8 mouse cellular contexts compared by ENCODE assay signal in genomic region chr4:55514733-55515176, GRCm38 (mm10). TPM values are rescaled to one million over a fixed set of nuclear protein-coding genes. Genes with fewer than 3 reads are reported as not detected.
DNase-seq lines count a peak whose midpoint lies in the region; ATAC-seq lines count a peak whose summit lies in the region.

No protein-coding gene starts in this region.

- no peaks in the 10 kb centered on the region for H3K36me3 ChIP-seq in hindbrain, embryonic 13.5 days

- H3K9me3 ChIP-seq in hindbrain, embryonic 13.5 days = no peaks in the 10 kb centered on the region

- peak; percentile 98 for ATAC-seq in hindbrain, embryonic 13.5 days (ENCODE audit: low FRiP score)

- H3K4me3 ChIP-seq in hindbrain, embryonic 13.5 days = peak overlapping the region; percentile 54

- peak overlapping the region; percentile 56 for H3K27ac ChIP-seq in hindbrain, embryonic 13.5 days

- WGBS in hindbrain, embryonic 13.5 days = under 1% methylated on average over 39 of the region's 39 CpGs

- peak overlapping the region; percentile 82 for H3K9ac ChIP-seq in hindbrain, embryonic 13.5 days

- H3K27me3 ChIP-seq in hindbrain, embryonic 13.5 days = peaks cover 14% of the 10 kb centered on the region; the same call in 1 of the 2 replicates

- H3K4me2 ChIP-seq in hindbrain, embryonic 13.5 days = peak overlapping the region; percentile 63

- peaks cover 5% of the 10 kb centered on the region for H3K4me1 ChIP-seq in hindbrain, embryonic 13.5 days (replicated peaks)

- peak; percentile 86 for DNase-seq in Muller cell, postnatal 12 days (ENCODE audit: inconsistent ontology term)
- peak; percentile 76 to 79 for DNase-seq in cerebellum, postnatal 14 days
- peak; percentile 69 to 80 for DNase-seq in frontal cortex, postnatal 36 days (ENCODE audit: low spot score in 2 of 2)
- peak; percentile 74 to 76 for DNase-seq in layer of hippocampus, postnatal 36 days
- peak; percentile 82 for DNase-seq in lung, postnatal 14 days
- DNase-seq in ovary, postnatal 14 days (ENCODE audit: low spot score) = peak; percentile 71
- peak; percentile 26 to 54 for DNase-seq in thymus, postnatal 10 days (ENCODE audit: low spot score in 2 of 2)

RNA-seq across cellular contexts. Expression of gene Klf4, which starts 17.5 kb away (rescaled TPM):
- 2.3 and 2.7 TPM in 2 replicates for polyA plus RNA-seq in hindbrain, embryonic 13.5 days (2015; fragmentation: Nextera tagmentation; extraction: Ambion mirVana)
- 1 to 10 TPM; 4.8 to 5.3 TPM for total RNA-seq in layer of hippocampus, postnatal 36 days (2021)

Comparison
In these comparisons a context has a peak if more than half of its experiments do, and no peak if none do; other contexts are left out.
1. Peak in every context shown above with its lines: DNase-seq, ATAC-seq, H3K4me3 ChIP-seq and H3K27ac ChIP-seq.